Mouse (Mus musculus): ENCODE measurements around the gene Cpeb4.
"Not testable (repeated sequence)": the region's sequence is repeated elsewhere in the genome, so short reads cannot be mapped to it uniquely, and the experiment has no call there.

The Cpeb4 gene

DNA sequence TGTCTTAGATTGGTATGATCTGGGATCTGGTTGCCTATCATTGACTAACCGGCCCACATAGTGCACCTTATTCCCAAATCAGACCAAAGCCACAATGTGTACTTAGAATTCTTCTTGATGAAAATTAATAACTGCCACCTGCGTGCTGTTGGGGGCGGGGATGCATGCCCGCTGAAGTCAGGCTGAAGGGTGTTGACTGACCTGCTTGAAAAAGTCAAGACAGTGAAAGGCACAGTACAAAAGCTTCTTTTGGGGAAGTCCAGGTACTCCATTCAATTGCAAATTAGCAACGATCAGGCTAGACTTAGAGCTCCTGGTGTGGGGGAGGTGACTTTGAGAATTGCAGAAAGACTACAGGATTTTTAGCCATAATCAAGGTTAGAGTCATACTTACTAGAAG lies 108.1 kb downstream of the Cpeb4 start:
- DNase-seq: not testable (repeated sequence)

DNA sequence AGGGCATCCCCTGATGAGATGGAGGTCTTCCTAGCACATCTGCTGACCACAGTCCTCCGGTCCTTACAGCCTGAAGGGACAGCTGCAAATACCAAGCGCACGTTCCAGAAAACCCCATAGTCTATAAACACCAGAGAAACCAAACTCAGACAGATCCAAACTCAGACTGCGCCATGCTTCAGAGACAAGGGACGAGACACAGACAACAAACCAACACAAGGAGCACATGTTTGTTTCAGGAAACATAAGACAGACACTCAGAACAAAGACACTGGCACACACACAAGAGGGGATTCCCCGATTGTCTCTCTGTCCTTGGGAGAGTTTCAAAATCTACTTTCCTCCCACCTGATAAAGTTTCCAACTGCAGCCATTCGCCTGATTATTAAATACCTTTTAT lies 109.8 kb downstream of the Cpeb4 start:
- DNase-seq: no peak

DNA sequence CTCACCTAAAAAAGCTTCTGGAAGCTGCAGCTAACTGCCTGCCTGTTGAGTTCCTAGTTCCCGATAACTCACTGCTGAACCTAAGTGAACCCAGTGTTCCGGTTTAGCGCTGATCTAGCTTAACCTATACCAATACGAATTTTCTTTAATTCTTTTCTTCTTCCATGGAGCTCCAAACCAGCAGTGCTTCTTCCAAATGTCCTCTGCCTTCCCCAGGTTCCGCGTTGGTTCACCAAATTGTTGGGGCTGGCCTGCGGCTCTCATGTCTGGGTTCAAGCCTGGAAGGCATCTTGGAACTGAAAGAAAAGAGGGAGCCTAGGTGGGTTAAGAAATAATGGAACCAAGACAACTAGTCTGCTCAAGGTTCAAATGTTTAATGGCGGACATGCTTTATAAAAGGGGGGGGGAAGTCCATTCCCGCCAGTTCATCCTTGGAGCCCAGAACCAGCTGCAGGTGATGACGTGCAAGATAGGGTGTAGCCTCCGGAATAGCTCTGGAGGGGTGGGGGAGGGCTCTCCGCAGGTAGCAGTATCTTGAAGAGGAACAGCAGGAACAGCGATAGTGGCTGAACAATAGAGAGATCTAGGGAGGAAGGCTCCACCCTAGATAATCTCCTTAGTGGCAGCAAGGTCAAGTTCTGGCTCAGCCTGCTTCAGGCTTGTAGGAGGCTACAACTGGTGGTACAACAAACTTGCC lies 110.4 kb downstream of the Cpeb4 start:
- not testable (repeated sequence) for DNase-seq

DNA sequence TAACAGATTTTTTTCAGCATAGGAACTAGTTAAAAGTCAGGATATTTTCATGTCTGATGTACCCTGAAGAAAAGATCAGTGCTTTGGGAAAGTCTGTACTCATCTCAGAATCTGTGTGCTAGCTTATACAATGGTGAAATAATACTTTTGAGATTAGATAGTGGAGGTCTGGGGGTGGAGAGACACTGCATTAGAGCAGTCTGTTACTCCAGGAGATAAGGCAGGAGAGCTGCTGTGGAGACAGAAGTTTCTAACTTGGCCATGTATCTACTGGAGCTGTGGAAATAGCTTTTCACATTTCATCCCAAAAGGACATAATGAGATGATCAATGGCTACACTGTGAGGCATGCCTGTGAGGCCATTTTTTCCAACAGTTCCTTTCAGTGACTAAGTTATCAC lies 111.2 kb downstream of the Cpeb4 start:
- DNase-seq: no peak

DNA sequence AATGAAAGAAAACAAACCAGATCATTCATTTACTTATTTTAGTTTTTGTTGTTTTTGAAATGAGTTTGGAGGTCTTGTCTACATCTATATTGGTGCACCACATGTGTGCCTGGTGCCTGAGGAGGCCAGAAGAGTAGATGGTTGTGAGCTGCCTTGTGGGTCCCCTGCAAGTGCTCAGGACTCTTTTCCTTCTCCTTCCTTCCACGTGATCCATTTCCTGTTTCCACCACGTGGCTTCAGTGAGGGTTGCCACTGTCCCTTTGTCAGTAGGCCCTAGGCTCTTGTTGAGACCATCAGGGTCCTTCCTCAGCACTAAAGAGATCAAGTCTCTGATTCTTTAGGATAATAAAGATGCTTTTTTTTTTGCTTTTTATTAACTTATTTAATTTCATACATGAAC lies 112.8 kb downstream of the Cpeb4 start:
- DNase-seq: no peak

All from thymus, postnatal 36 days (tissue).